Mouse (Mus musculus): Measurements from ENCODE around the gene Prn. TPM values are rescaled to one million over a fixed set of nuclear protein-coding genes. Genes with fewer than 3 reads are reported as not detected.

Gene Prn
- 0.16 TPM in 1 of 2 replicates, not detected in the other for polyA plus RNA-seq (2021; fragmentation: Nextera tagmentation)
- long read RNA-seq, experiment 1, partial matches to known transcripts, result 0 of 1 reads
- long read RNA-seq, experiment 1, other reads (novel, unspliced or antisense), result 1 of 1 reads
- long read RNA-seq, experiment 2, partial matches to known transcripts, result 0 of 2 reads
- long read RNA-seq, experiment 2, other reads (novel, unspliced or antisense), result 2 of 2 reads

DNA sequence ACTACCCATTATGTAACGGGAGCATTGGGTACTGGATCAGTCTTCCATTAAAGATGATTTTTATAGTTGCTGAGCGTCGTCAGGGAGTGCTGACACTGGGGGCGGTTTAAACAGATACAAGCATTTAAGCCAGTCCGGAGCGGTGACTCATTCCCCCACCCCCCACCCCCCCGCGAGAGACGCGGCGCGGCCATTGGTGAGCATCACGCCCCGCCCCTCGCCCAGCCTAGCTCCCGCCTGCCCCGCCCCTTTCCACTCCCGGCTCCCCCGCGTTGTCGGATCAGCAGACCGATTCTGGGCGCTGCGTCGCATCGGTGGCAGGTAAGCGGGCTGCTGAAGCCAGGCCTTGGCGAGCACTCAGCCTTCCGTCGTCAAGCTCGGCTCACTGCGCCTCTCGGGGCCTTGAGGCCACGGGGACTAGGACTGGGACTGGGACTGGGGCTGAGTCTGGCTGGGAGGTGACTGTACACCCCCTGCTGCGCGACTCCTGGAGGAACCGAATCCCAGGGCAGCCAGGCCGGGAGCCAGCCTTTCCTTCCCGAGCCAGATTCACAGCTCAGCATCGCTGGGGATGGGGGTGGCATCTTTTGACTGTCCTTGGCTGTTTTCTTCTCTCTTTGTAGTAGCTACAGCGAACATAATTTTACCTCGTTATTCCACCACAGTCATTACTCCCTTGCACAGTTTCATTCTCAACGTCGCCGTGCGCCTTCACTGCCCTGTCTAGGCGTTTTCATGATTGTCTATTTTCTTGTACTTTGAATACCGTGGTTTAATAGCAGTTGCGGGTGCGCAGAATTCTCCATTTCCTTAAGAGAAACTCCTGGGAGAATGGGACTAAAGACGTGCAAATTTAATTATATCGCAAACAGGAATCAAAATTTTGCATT lies at the start of gene Prn, which contains the start of gene Prnp:
Gene Prn (plus strand): TSS at position 275 of the 890 bp plus-strand sequence.
Gene Prnp (plus strand): TSS at position 246 of the 890 bp plus-strand sequence.

DNA sequence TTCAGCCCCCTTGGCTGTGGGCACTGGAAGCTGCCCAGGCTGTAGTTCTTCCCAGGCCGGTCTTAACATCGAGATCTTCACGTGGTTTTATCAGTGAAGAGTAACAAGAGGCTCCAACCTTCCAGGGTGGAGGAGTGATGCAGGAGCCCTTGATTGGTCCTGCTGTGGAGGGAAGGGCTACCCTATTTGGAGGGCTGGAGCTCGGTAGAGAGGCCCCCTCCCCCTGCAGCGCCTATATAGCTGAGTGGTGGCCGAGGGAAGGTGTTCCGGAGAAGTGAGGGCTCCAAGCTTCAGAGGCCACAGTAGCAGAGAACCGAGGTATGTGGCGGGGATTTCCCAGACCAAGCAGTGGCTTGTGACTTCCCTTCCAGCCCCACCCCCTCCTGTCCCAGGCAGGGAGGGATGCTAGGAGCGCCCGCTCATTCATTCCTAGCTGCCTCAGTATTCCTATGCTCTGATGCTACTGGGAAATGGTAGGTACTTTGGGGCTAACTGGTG lies 40.9 kb downstream of the Prn start, which contains the start of gene Prnd:
Gene Prnd (plus strand): TSS at position 264 of the 498 bp plus-strand sequence.

Other genes with a start within 250 kb of the Prn start
- gene Erv3, start 50.2 kb upstream of the Prn start, polyA plus RNA-seq (2021; fragmentation: Nextera tagmentation), result 0.10 and 0.18 TPM in 2 replicates
- 742 and 789 TPM in 2 replicates for gene Prnp, start within 50 bp of the Prn start, polyA plus RNA-seq (2021; fragmentation: Nextera tagmentation)
- not detected in 2 replicates for gene Prnd, start 40.9 kb downstream of the Prn start, polyA plus RNA-seq (2021; fragmentation: Nextera tagmentation)
- gene Rassf2, start 120.3 kb downstream of the Prn start, polyA plus RNA-seq (2021; fragmentation: Nextera tagmentation), result 8.8 and 11.6 TPM in 2 replicates
- 39.2 and 40.0 TPM in 2 replicates for gene Slc23a2, start 235.2 kb downstream of the Prn start, polyA plus RNA-seq (2021; fragmentation: Nextera tagmentation)